Comparison of ENCODE assay signal across 14 mouse cellular contexts in genomic region chr3:152556435-152556834, GRCm38 (mm10).
DNase-seq lines count a peak whose midpoint lies in the region; TF ChIP-seq lines count a peak whose summit lies in the region.
"Had no signal": no experiment of that assay in that cellular context is flagged by ENCODE, and none has a peak within 500 bp of the region (broad histone marks: within the 10 kb centered on the region; RNA-seq: fewer than 3 reads in every experiment).

No protein-coding gene starts in this region.

- H3K27ac ChIP-seq in gastrocnemius, adult 2 months = no peak overlapping the region
- no peak overlapping the region for H3K27ac ChIP-seq in forebrain, embryonic 10.5 days
- H3K27ac ChIP-seq: embryonic facial prominence, embryonic 15.5 days; forebrain, embryonic 15.5 days; limb, embryonic 15.5 days had no signal

- peaks cover 5% of the 10 kb centered on the region for H3K4me1 ChIP-seq in forebrain, embryonic 10.5 days
- H3K4me1 ChIP-seq: embryonic facial prominence, embryonic 15.5 days; forebrain, embryonic 15.5 days; limb, embryonic 15.5 days had no signal

- 69% methylated on average over 3 of the region's 4 CpGs for WGBS in forebrain, embryonic 10.5 days

- no peaks in the 10 kb centered on the region for H3K27me3 ChIP-seq in forebrain, embryonic 10.5 days (ENCODE audit: poor library complexity, severe bottlenecking)
- H3K27me3 ChIP-seq: embryonic facial prominence, embryonic 15.5 days; forebrain, embryonic 15.5 days; limb, embryonic 15.5 days had no signal

- intact Hi-C loops in gastrocnemius, adult 2 months (cut with DNase I) = no loop called here

- no peaks in the 10 kb centered on the region for H3K9me3 ChIP-seq in forebrain, embryonic 10.5 days
- H3K9me3 ChIP-seq: embryonic facial prominence, embryonic 15.5 days; forebrain, embryonic 15.5 days; limb, embryonic 15.5 days had no signal

- no peak overlapping the region for H3K4me3 ChIP-seq in gastrocnemius, adult 2 months
- H3K4me3 ChIP-seq in forebrain, embryonic 10.5 days = no peak overlapping the region
- H3K4me3 ChIP-seq: embryonic facial prominence, embryonic 15.5 days; forebrain, embryonic 15.5 days; limb, embryonic 15.5 days; myocyte had no signal

- H3K36me3 ChIP-seq in forebrain, embryonic 10.5 days (replicated peaks) = no peaks in the 10 kb centered on the region
- H3K36me3 ChIP-seq: embryonic facial prominence, embryonic 15.5 days; forebrain, embryonic 15.5 days; limb, embryonic 15.5 days had no signal

- TF ChIP-seq CTCF in gastrocnemius, adult 2 months (IDR thresholded peaks at IDR 0.05) = no peak

- DNase-seq in gastrocnemius, adult 2 months = peak; percentile 34
- DNase-seq in gastrocnemius, postnatal 25 days = no peak
- peak; percentile 21 for DNase-seq in kidney, postnatal 14 days
- DNase-seq in kidney, adult 18-20 months = no peak
- peak; percentile 43 to 52 for DNase-seq in right cerebral cortex, adult 2 months (ENCODE audit: low spot score in 2 of 2)
- no peak for DNase-seq in right cerebral cortex, postnatal 25 days
- no peak for DNase-seq in forebrain, embryonic 10.5 days (ENCODE audit: extremely low spot score, low spot score)
- DNase-seq in spleen, adult 18-20 months = no peak
- DNase-seq: gastrocnemius, postnatal 36 days; lung, postnatal 14 days had no signal

Comparison
In these comparisons a context has a peak if more than half of its experiments do, and no peak if none do; other contexts are left out.
1. DNase-seq: peak in gastrocnemius, adult 2 months (single experiment), kidney, postnatal 14 days (single experiment) and right cerebral cortex, adult 2 months (2 of 2); none in gastrocnemius, postnatal 25 days (single experiment), kidney, adult 18-20 months (single experiment), right cerebral cortex, postnatal 25 days (single experiment), forebrain, embryonic 10.5 days (single experiment) and spleen, adult 18-20 months (0 of 2).